In genomic region chr6:94701071-94701470, GRCm38 (mm10) we compare ENCODE assay signal across 8 mouse cellular contexts. TPM values are rescaled to one million over a fixed set of nuclear protein-coding genes. Genes with fewer than 3 reads are reported as not detected.
DNase-seq lines count a peak whose midpoint lies in the region; ATAC-seq and TF ChIP-seq lines count a peak whose summit lies in the region.

No protein-coding gene starts in this region.

- peaks cover 41% of the 10 kb centered on the region for H3K4me1 ChIP-seq in kidney, embryonic 15.5 days
- H3K4me1 ChIP-seq in cortical plate, adult 2 months (ENCODE audit: control insufficient read depth, insufficient read depth, low read length) = peaks cover 1% of the 10 kb centered on the region; the same call in 1 of the 2 replicates
- H3K4me1 ChIP-seq in hindbrain, embryonic 15.5 days (replicated peaks) = peaks cover 34% of the 10 kb centered on the region

- H3K27ac ChIP-seq in kidney, embryonic 15.5 days = peak overlapping the region; percentile 66
- H3K27ac ChIP-seq in cortical plate, adult 2 months (ENCODE audit: insufficient read depth, low read length) = no peak overlapping the region
- peak overlapping the region; percentile 52 for H3K27ac ChIP-seq in hindbrain, embryonic 15.5 days (replicated peaks)

- H3K4me3 ChIP-seq in kidney, embryonic 15.5 days (replicated peaks) = peak overlapping the region; percentile 92
- peak overlapping the region; percentile 77; the same call in 1 of the 2 replicates for H3K4me3 ChIP-seq in cortical plate, adult 2 months (ENCODE audit: insufficient read depth, low read length)
- H3K4me3 ChIP-seq in hindbrain, embryonic 15.5 days = peak overlapping the region; percentile 96

- no peak for TF ChIP-seq POLR2A in cortical plate, adult 2 months (IDR thresholded peaks at IDR 0.05; ENCODE audit: extremely low read depth, insufficient read depth, low read length)

- DNase-seq in kidney, adult 11 months = no peak
- DNase-seq in lung, postnatal 36 days = peak; percentile 45
- no peak for DNase-seq in urinary bladder, adult 18-20 months (ENCODE audit: low spot score in 2 of 2)
- no peak for DNase-seq in layer of hippocampus, postnatal 14 days (ENCODE audit: low spot score in 2 of 2)

- H3K4me2 ChIP-seq in kidney, embryonic 15.5 days = peak overlapping the region; percentile 93
- H3K4me2 ChIP-seq in hindbrain, embryonic 15.5 days = peak overlapping the region; percentile 91

- H3K27me3 ChIP-seq in kidney, embryonic 15.5 days = peaks cover 20% of the 10 kb centered on the region
- 0 out of 2 replicates have a peak, but pooled peaks cover 4% of the 10 kb centered on the region for H3K27me3 ChIP-seq in hindbrain, embryonic 15.5 days

- H3K9ac ChIP-seq in kidney, embryonic 15.5 days = peak overlapping the region; percentile 14; the same call in 1 of the 2 replicates
- H3K9ac ChIP-seq in hindbrain, embryonic 15.5 days = peak overlapping the region; percentile 17; the same call in 1 of the 2 replicates

- no peaks in the 10 kb centered on the region for H3K36me3 ChIP-seq in kidney, embryonic 15.5 days
- H3K36me3 ChIP-seq in hindbrain, embryonic 15.5 days = no peaks in the 10 kb centered on the region

- no peaks in the 10 kb centered on the region for H3K9me3 ChIP-seq in kidney, embryonic 15.5 days (replicated peaks)
- H3K9me3 ChIP-seq in hindbrain, embryonic 15.5 days = no peaks in the 10 kb centered on the region

- ATAC-seq in kidney, embryonic 15.5 days (replicated peaks; ENCODE audit: low FRiP score) = no peak
- ATAC-seq in hindbrain, embryonic 15.5 days (ENCODE audit: low FRiP score, low read depth) = no peak
- no peak for ATAC-seq in megakaryocyte-erythroid progenitor cell, adult 5-6 weeks (replicated peaks; ENCODE audit: low FRiP score, low TSS enrichment, poor library complexity, severe bottlenecking)

- 3% methylated on average over 17 of the region's 18 CpGs for WGBS in kidney, embryonic 15.5 days
- WGBS in hindbrain, embryonic 15.5 days = 3% methylated on average over 17 of the region's 18 CpGs

- no peak for TF ChIP-seq CTCF in cortical plate, adult 2 months (IDR thresholded peaks at IDR 0.05; ENCODE audit: extremely low read depth, insufficient read depth, low read length)

RNA-seq across cellular contexts. Expression of gene Lrig1, which starts 1.1 kb away (rescaled TPM):
- polyA plus RNA-seq in kidney, embryonic 15.5 days (2015; fragmentation: Nextera tagmentation; extraction: Ambion mirVana) = 7.3 and 8.1 TPM in 2 replicates
- polyA plus RNA-seq in cortical plate, adult 2 months (2012; rRNA removed) = 19.1 and 19.7 TPM in 2 replicates
- 20.6 and 23.8 TPM in 2 replicates for polyA plus RNA-seq in hindbrain, embryonic 15.5 days (2015; fragmentation: Nextera tagmentation; extraction: Ambion mirVana)
- total RNA-seq in megakaryocyte-erythroid progenitor cell, adult 5-6 weeks (2014; fragmentation: Nextera tagmentation) = 4.1 and 29.0 TPM in 2 replicates
- total RNA-seq in megakaryocyte-erythroid progenitor cell, adult 5-6 weeks (2017) = 2.7 and 3.5 TPM in 2 replicates
- total RNA-seq in layer of hippocampus, postnatal 14 days (2021) = 10 to 100 TPM; 33.2 to 34.9 TPM
